Mouse (Mus musculus) limb, embryonic 10.5 days (tissue): ENCODE results near the gene Iqschfp. TPM values are rescaled to one million over a fixed set of nuclear protein-coding genes. Genes with fewer than 3 reads are reported as not detected.

Experiments
- DNase-seq: peaks from one replicate; pipeline ENCODE4 v3.0.0-alpha.2; 2017; ENCODE audit warnings: low spot score
- H3K27ac ChIP-seq: fragments of 300-500 bp; sonication (generic); 2 replicates; pipeline ENCODE4 v1.5.1; 2016; ENCODE audit warnings: mild to moderate bottlenecking
- H3K27me3 ChIP-seq: fragments of 300-500 bp; sonication (generic); 2 replicates; pipeline ENCODE4 v1.6.1; 2016; ENCODE audit warnings: low read depth, mild to moderate bottlenecking; ENCODE audit not compliant: poor library complexity, severe bottlenecking
- H3K36me3 ChIP-seq: fragments of 300-500 bp; sonication (generic); 2 replicates; pipeline ENCODE4 v1.6.1; 2016; ENCODE audit warnings: mild to moderate bottlenecking, moderate library complexity
- H3K4me1 ChIP-seq: fragments of 300-500 bp; sonication (generic); 2 replicates; pipeline ENCODE4 v1.6.1; 2016
- H3K4me3 ChIP-seq: fragments of 300-500 bp; sonication (generic); 2 replicates; pipeline ENCODE4 v1.5.1; 2016; ENCODE audit warnings: mild to moderate bottlenecking, moderate library complexity
- H3K9me3 ChIP-seq: fragments of 300-500 bp; sonication (generic); replicated peaks from 2 replicates; pipeline ENCODE4 v1.6.1; 2016; ENCODE audit warnings: mild to moderate bottlenecking
- WGBS: fragments of 180-500 bp; shearing (Covaris S2); methylation state at CpG from one replicate; pipeline ENCODE4 v1.1.7; 2016; 5-methylcytosine and 5-hydroxymethylcytosine counted together
- polyA plus RNA-seq: library from polyadenylated mRNA; unstranded; fragments of >200 nt; fragmentation: Nextera tagmentation; extraction: Ambion mirVana; gene quantifications from 2 replicates; pipeline ENCODE4 v1.2.1, GENCODE M21; 2016

Gene Iqschfp
- polyA plus RNA-seq, 1 experiment from 2014 or later = not detected

DNA sequence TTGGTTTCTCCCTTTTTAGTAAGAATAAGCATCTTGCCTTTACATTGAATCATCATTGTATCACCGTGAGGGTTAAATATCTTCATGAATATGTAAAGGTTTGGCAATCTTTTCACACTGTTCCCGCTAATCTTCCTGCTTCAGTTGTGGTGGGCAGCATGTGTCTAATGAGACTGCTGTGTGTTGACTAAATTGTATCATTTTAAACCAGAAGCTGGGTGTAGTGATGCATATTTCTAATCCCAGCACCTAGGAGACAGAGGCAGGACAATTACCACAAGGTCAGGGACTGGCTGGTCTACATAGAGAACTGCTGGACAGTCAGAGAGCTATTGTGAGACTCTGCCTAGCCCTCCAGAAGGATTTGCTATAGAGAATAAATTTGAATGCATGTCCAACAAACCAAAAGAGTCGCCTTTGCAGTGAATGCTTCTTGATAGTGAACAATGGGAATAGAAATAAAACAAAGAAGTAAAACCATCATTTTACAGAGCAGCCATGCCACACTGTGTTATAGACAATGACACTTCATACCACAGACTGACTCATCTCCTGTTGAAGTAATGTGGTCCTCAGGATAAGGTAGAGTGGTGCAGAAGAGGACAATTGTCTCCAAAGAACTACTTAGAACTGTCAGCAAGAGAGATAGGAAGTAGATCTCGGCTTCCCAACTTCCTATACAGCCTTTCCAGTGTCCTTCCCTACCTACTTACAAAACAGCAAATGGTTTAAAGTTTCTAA lies 310.3 kb downstream of the Iqschfp start:
- Histone ChIP-seq H3K9me3 (no peaks in the 10 kb centered on the region), H3K4me1 (no peaks in the 10 kb centered on the region), H3K27ac (no peak overlapping the region), H3K27me3 (no peaks in the 10 kb centered on the region), H3K4me3 (no peak overlapping the region), H3K36me3 (no peaks in the 10 kb centered on the region)
- no peak for DNase-seq
- 85% methylated on average over 4 of the region's 4 CpGs for WGBS

GRCm38 (mm10) chr3:68203934-68204467 lies 312.0 kb downstream of the Iqschfp start:
- no peaks in the 10 kb centered on the region for H3K9me3 ChIP-seq
- WGBS = 80% methylated on average over 4 of the region's 4 CpGs
- no peak for DNase-seq
- 0 out of 2 replicates have a peak, but pooled peaks cover 2% of the 10 kb centered on the region for H3K4me1 ChIP-seq
- no peak overlapping the region for H3K4me3 ChIP-seq
- no peaks in the 10 kb centered on the region for H3K36me3 ChIP-seq
- H3K27ac ChIP-seq = no peak overlapping the region
- H3K27me3 ChIP-seq = no peaks in the 10 kb centered on the region

DNA sequence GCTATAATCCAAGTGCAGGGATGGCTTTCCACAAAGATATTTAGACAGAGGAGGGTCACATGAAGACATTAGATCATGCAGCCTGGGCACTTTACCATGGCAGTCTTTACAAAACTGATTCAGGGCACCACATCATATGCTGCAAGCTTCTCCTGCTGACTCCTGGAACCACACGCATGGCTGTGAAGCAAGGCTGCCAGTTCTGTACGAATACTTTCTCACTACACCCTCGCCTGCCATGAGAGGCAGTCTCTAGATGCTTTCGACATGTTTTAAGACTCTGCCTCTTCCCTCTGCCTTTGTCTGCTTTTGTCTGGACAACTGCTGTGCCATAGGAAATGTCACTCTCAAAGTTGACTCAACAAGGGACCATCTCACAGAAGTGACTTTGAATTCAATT lies 318.4 kb downstream of the Iqschfp start:
- no peaks in the 10 kb centered on the region for H3K36me3 ChIP-seq
- H3K27ac ChIP-seq = no peak overlapping the region
- no peaks in the 10 kb centered on the region for H3K9me3 ChIP-seq
- no peak for DNase-seq
- 0 out of 2 replicates have a peak, but pooled peaks cover 2% of the 10 kb centered on the region for H3K4me1 ChIP-seq
- no peak overlapping the region for H3K4me3 ChIP-seq
- no peaks in the 10 kb centered on the region for H3K27me3 ChIP-seq
- WGBS = 87% methylated on average over 4 of the region's 4 CpGs

GRCm38 (mm10) chr3:68221452-68221851 lies 329.4 kb downstream of the Iqschfp start:
- no peak for DNase-seq
- H3K4me3 ChIP-seq = no peak overlapping the region
- no peaks in the 10 kb centered on the region for H3K27me3 ChIP-seq
- no peaks in the 10 kb centered on the region for H3K9me3 ChIP-seq
- H3K4me1 ChIP-seq = peaks cover 3% of the 10 kb centered on the region; the same call in 1 of the 2 replicates
- 92% methylated on average over 3 of the region's 3 CpGs for WGBS
- H3K27ac ChIP-seq = no peak overlapping the region
- H3K36me3 ChIP-seq = no peaks in the 10 kb centered on the region

GRCm38 (mm10) chr3:68239887-68240286 lies 347.9 kb downstream of the Iqschfp start:
- Histone ChIP-seq H3K36me3 (no peaks in the 10 kb centered on the region), H3K4me1 (peaks cover 12% of the 10 kb centered on the region), H3K27ac (no peak overlapping the region), H3K27me3 (no peaks in the 10 kb centered on the region), H3K4me3 (no peak overlapping the region), H3K9me3 (no peaks in the 10 kb centered on the region)
- no peak for DNase-seq
- 90% methylated on average over 2 of the region's 2 CpGs for WGBS

DNA sequence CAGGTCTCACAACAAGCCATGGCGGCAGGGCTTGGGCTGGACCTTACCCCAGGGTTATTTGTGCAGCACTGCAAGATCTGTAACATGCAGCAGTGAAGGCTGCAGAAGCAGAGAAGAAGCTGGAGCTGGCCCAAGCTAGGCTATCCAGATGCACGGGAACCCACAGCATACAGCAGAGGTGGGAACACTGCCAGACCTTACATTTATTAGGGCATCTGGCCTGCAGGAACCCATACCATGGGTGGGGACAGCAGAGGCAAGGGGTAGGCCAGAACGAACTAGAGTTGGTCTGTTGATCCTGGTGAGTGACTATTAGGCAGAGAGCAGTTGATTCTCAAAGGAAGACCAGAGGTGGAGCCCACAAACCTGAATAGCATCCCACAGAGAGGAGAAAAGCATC lies 351.2 kb downstream of the Iqschfp start:
- H3K36me3 ChIP-seq = no peaks in the 10 kb centered on the region
- H3K4me1 ChIP-seq = peaks cover 12% of the 10 kb centered on the region
- H3K27ac ChIP-seq = 0 out of 2 replicates have a peak overlapping the region, but pooled peaks have one; percentile 5
- H3K9me3 ChIP-seq = no peaks in the 10 kb centered on the region
- WGBS = 73% methylated on average over 3 of the region's 3 CpGs
- DNase-seq = peak; percentile 30
- H3K27me3 ChIP-seq = no peaks in the 10 kb centered on the region
- H3K4me3 ChIP-seq = no peak overlapping the region

DNA sequence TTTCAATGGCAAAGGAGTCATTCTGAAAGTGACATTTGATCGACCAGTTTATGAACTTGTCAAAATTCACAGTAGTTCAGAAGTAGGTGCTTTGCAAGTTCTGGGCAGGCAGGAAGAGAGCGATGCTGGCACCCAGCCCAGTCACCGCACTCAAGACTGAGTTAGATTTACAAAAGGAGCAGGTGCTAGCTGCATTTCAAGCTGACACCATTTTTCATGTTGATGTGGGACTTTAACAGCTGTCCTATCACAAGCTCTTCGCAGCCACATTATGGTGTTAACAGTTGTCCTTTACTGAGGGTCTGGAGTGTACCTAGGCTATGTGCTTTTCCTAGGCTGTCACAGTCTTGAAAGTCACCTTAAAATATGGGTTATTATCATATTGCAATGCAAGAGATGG lies 354.1 kb downstream of the Iqschfp start:
- H3K4me1 ChIP-seq = peaks cover 12% of the 10 kb centered on the region
- no peaks in the 10 kb centered on the region for H3K27me3 ChIP-seq
- H3K4me3 ChIP-seq = no peak overlapping the region
- no peaks in the 10 kb centered on the region for H3K36me3 ChIP-seq
- no peak for DNase-seq
- WGBS = 89% methylated on average over 4 of the region's 4 CpGs
- no peak overlapping the region for H3K27ac ChIP-seq
- H3K9me3 ChIP-seq = no peaks in the 10 kb centered on the region

DNA sequence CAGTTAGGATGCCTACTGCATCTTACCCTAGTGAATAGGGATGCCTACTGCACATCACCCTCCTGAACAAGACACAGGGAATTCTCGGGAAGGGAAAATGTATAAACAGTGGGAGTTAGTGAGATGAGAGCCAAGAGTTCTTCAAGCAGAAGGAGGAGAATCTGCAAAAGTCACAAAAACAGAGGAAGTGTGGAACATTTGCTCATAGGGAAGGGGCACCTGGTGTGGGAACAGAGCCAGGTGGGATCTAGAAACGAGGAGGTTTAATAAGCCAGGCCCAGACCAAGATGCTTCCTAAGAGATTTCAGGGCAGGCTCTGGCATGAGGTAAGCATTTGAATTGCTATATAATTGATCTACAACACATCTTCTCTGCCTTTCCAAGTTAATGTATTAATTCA lies 358.6 kb downstream of the Iqschfp start:
- Histone ChIP-seq H3K4me3 (no peak overlapping the region), H3K36me3 (no peaks in the 10 kb centered on the region), H3K9me3 (no peaks in the 10 kb centered on the region), H3K27ac (no peak overlapping the region), H3K27me3 (no peaks in the 10 kb centered on the region), H3K4me1 (no peaks in the 10 kb centered on the region)
- no peak for DNase-seq
- 85% methylated on average over 2 of the region's 2 CpGs for WGBS

DNA sequence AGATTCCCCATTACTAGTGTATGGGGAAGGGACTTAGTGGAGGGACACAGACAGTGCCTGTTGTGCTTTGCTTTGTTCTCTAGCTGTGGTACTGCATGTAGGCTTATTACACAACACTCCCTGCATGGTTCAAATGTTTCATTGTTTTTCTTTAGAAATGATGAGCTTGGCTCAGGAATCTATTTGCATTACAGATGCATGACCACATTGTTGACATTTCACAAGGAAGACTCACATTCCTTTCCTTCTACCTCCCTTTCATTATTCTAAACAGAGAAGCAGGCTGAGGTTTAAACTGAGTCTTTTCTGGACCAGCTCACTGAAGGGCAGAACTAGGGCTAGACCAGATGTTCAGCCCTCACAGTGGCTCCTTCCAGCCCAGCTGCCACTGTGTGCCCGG lies 360.3 kb downstream of the Iqschfp start:
- WGBS = 78% methylated on average over 1 of the region's 1 CpGs
- no peak for DNase-seq
- Histone ChIP-seq H3K4me3 (no peak overlapping the region), H3K27me3 (no peaks in the 10 kb centered on the region), H3K9me3 (no peaks in the 10 kb centered on the region), H3K4me1 (no peaks in the 10 kb centered on the region), H3K36me3 (no peaks in the 10 kb centered on the region), H3K27ac (no peak overlapping the region)

DNA sequence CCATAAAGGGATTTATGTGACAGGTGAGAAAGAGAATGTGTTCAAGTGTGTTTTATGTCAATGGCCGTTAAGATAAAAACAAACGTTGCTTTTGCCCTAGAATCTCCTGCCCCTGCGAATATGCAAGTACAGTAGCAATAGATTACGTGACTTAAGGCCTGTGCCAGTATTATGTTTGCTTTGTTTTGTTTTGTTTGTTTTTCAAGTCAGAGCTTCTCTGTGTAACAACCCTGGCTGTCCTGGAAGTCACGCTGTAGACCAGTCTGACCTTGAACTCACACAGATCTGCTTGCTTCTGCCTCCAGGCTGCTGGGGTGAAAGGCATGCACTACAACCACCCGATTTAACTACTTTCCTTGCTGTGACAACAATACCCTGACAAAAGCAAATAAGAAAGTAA lies 370.3 kb downstream of the Iqschfp start:
- Histone ChIP-seq H3K9me3 (no peaks in the 10 kb centered on the region), H3K4me1 (no peaks in the 10 kb centered on the region), H3K27me3 (no peaks in the 10 kb centered on the region), H3K36me3 (no peaks in the 10 kb centered on the region), H3K27ac (no peak overlapping the region), H3K4me3 (no peak overlapping the region)
- WGBS = 75% methylated on average over 6 of the region's 6 CpGs
- no peak for DNase-seq

DNA sequence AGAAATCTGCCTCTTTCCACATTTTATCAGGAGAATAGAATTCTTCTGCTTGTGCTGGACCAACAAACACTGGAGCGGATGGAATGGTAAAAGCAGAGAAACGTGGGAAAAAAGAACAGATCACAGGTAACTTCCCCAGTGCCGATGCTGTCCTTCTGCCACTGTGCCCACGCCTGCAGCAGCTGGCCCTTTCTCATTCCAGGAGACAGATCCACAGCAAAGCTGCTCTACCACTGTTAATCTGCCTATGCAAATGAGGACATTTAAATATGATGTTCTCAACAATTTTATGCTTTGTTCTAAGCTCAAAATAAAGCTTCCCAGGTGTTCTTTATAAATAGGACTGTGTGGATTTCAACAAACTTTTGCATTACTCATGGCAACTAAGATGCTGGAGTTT lies 375.9 kb downstream of the Iqschfp start:
- WGBS = 87% methylated on average over 4 of the region's 4 CpGs
- Histone ChIP-seq H3K4me3 (no peak overlapping the region), H3K36me3 (no peaks in the 10 kb centered on the region), H3K27me3 (no peaks in the 10 kb centered on the region), H3K4me1 (no peaks in the 10 kb centered on the region), H3K9me3 (no peaks in the 10 kb centered on the region), H3K27ac (no peak overlapping the region)
- DNase-seq = no peak

- Histone ChIP-seq H3K27me3 (no peaks in the 10 kb centered on the region), H3K4me1 (no peaks in the 10 kb centered on the region), H3K27ac (no peak overlapping the region), H3K4me3 (no peak overlapping the region), H3K36me3 (no peaks in the 10 kb centered on the region), H3K9me3 (no peaks in the 10 kb centered on the region)
- DNase-seq = no peak
- WGBS = 71% methylated on average over 4 of the region's 4 CpGs
Observed at GRCm38 (mm10) chr3:68269251-68269650, 377.2 kb downstream of the Iqschfp start.

GRCm38 (mm10) chr3:68270246-68270645 lies 378.2 kb downstream of the Iqschfp start:
- no peak overlapping the region for H3K27ac ChIP-seq
- no peak for DNase-seq
- no peak overlapping the region for H3K4me3 ChIP-seq
- H3K36me3 ChIP-seq = no peaks in the 10 kb centered on the region
- H3K9me3 ChIP-seq = no peaks in the 10 kb centered on the region
- 91% methylated on average over 6 of the region's 6 CpGs for WGBS
- H3K4me1 ChIP-seq = no peaks in the 10 kb centered on the region
- H3K27me3 ChIP-seq = no peaks in the 10 kb centered on the region
